Mouse (Mus musculus) cerebellum, postnatal 4 days (tissue): ENCODE data around the gene Olfr597.
"Not testable (repeated sequence)": the region's sequence is repeated elsewhere in the genome, so short reads cannot be mapped to it uniquely, and the experiment has no call there.

Experiments
- DNase-seq, 2 experiments: peaks; one replicate each; pipeline ENCODE4 v3.0.0; 2022; ENCODE audit warnings: low spot score in 2 of 2, mixed read lengths in 1 of 2

Gene Olfr597

GRCm38 (mm10) chr7:103316015-103316414 is at the start of gene Olfr597:
Gene Olfr597, plus strand, starts transcription at chr7:103316315.
- not testable (repeated sequence) for DNase-seq

GRCm38 (mm10) chr7:103305348-103305747 is 10.8 kb upstream of the Olfr597 start, which contains the start of gene Olfr596:
Gene Olfr596, plus strand, starts transcription at chr7:103305648.
- not testable (repeated sequence) for DNase-seq

- DNase-seq = no peak
These were observed 7.2 kb downstream of the Olfr597 start, which contains the start of gene Olfr598 for GRCm38 (mm10) chr7:103323268-103323667. Gene Olfr598, plus strand, starts transcription at chr7:103323568.

- DNase-seq = no peak
These were observed 19.5 kb downstream of the Olfr597 start, which contains the start of gene Olfr599 for GRCm38 (mm10) chr7:103335617-103336016. Gene Olfr599, plus strand, starts transcription at chr7:103335917.

GRCm38 (mm10) chr7:103349569-103349968 is 33.5 kb downstream of the Olfr597 start, which contains the start of gene Olfr600:
Gene Olfr600, minus strand, starts transcription at chr7:103349669.
- DNase-seq = no peak

- DNase-seq = no peak
These were observed 46.4 kb downstream of the Olfr597 start, which contains the start of gene Olfr601 for GRCm38 (mm10) chr7:103362555-103362954. Gene Olfr601, minus strand, starts transcription at chr7:103362655.
